Mouse (Mus musculus): Measurements from ENCODE around the gene Krtap31-1. TPM values are rescaled to one million over a fixed set of nuclear protein-coding genes. Genes with fewer than 3 reads are reported as not detected.
"Not testable (repeated sequence)": the region's sequence is repeated elsewhere in the genome, so short reads cannot be mapped to it uniquely, and the experiment has no call there.

Krtap31-1 gene
- total RNA-seq (2021) = not detected

- no peak for DNase-seq
Measured at GRCm38 (mm10) chr11:99907620-99908019, at the start of gene Krtap31-1. Krtap31-1 (plus strand) TSS chr11:99907920.

- no peak for DNase-seq
Measured at GRCm38 (mm10) chr11:99858761-99859160, 49.0 kb upstream of the Krtap31-1 start.

GRCm38 (mm10) chr11:99864176-99864575 is 43.5 kb upstream of the Krtap31-1 start, which contains the start of gene Gm11559:
Gm11559 (plus strand) TSS chr11:99864476.
- not testable (repeated sequence) for DNase-seq

GRCm38 (mm10) chr11:99873089-99873488 is 34.6 kb upstream of the Krtap31-1 start, which contains the start of gene Krtap9-1:
Krtap9-1 (plus strand) TSS chr11:99873389.
- not testable (repeated sequence) for DNase-seq

GRCm38 (mm10) chr11:99878887-99879286 is 28.8 kb upstream of the Krtap31-1 start, which contains the start of gene Gm11567:
Gm11567 (plus strand) TSS chr11:99879187.
- not testable (repeated sequence) for DNase-seq

- no peak for DNase-seq
Measured at GRCm38 (mm10) chr11:99914451-99914850, 6.7 kb downstream of the Krtap31-1 start, which contains the start of gene Gm11565. Gm11565 (plus strand) TSS chr11:99914751.

- DNase-seq = no peak
Measured at GRCm38 (mm10) chr11:99935991-99936390, 28.3 kb downstream of the Krtap31-1 start, which contains the start of gene Krtap31-2. Krtap31-2 (plus strand) TSS chr11:99936291.

GRCm38 (mm10) chr11:99937751-99938264 is 30.1 kb downstream of the Krtap31-1 start:
- no peak for DNase-seq

GRCm38 (mm10) chr11:99948175-99948574 is 40.5 kb downstream of the Krtap31-1 start, which contains the start of gene Krtap9-5:
Krtap9-5 (plus strand) TSS chr11:99948475.
- no peak for DNase-seq

Other genes starting within 250 kb of the Krtap31-1 start
- gene Gm11563, start 249.0 kb upstream of the Krtap31-1 start, total RNA-seq (2021) = not detected
- gene Krtap4-6, start 242.0 kb upstream of the Krtap31-1 start, total RNA-seq (2021) = not detected
- gene Gm14190, start 217.2 kb upstream of the Krtap31-1 start, total RNA-seq (2021) = not detected
- gene Gm14180, start 173.6 kb upstream of the Krtap31-1 start, total RNA-seq (2021) = not detected
- not detected for gene Gm11595, start 135.0 kb upstream of the Krtap31-1 start, total RNA-seq (2021)
- gene Krtap4-8, start 127.2 kb upstream of the Krtap31-1 start, total RNA-seq (2021) = not detected
- not detected for gene Krtap4-9, start 122.7 kb upstream of the Krtap31-1 start, total RNA-seq (2021)
- gene Gm11596, start 114.5 kb upstream of the Krtap31-1 start, total RNA-seq (2021) = not detected
- gene Gm11569, start 109.0 kb upstream of the Krtap31-1 start, total RNA-seq (2021) = not detected
- not detected for gene Gm11554, start 103.5 kb upstream of the Krtap31-1 start, total RNA-seq (2021)
- not detected for gene Krtap4-13, start 98.0 kb upstream of the Krtap31-1 start, total RNA-seq (2021)
- gene Gm11564, start 92.3 kb upstream of the Krtap31-1 start, total RNA-seq (2021) = not detected
- not detected for gene 2300003K06Rik, start 69.9 kb upstream of the Krtap31-1 start, total RNA-seq (2021)
- not detected for gene Krtap4-16, start 56.3 kb upstream of the Krtap31-1 start, total RNA-seq (2021)
- gene Gm11568, start 50.0 kb upstream of the Krtap31-1 start, total RNA-seq (2021) = not detected
- not detected for gene Gm11559, start 43.4 kb upstream of the Krtap31-1 start, total RNA-seq (2021)
- gene Krtap9-1, start 34.5 kb upstream of the Krtap31-1 start, total RNA-seq (2021) = not detected
- gene Gm11567, start 28.7 kb upstream of the Krtap31-1 start, total RNA-seq (2021) = not detected
- not detected for gene Gm11565, start 6.8 kb downstream of the Krtap31-1 start, total RNA-seq (2021)
- gene Krtap31-2, start 28.4 kb downstream of the Krtap31-1 start, total RNA-seq (2021) = not detected
- gene Krtap9-5, start 40.6 kb downstream of the Krtap31-1 start, total RNA-seq (2021) = not detected
- gene Krtap29-1, start 71.1 kb downstream of the Krtap31-1 start, total RNA-seq (2021) = not detected
- not detected for gene Krtap16-1, start 78.7 kb downstream of the Krtap31-1 start, total RNA-seq (2021)
- gene Krtap17-1, start 86.1 kb downstream of the Krtap31-1 start, total RNA-seq (2021) = not detected
- gene Krt33a, start 108.3 kb downstream of the Krtap31-1 start, total RNA-seq (2021) = not detected
- not detected for gene Krt33b, start 121.9 kb downstream of the Krtap31-1 start, total RNA-seq (2021)
- not detected for gene Krt34, start 133.6 kb downstream of the Krtap31-1 start, total RNA-seq (2021)
- gene Krt31, start 142.6 kb downstream of the Krtap31-1 start, total RNA-seq (2021) = not detected
- gene Krt32, start 180.3 kb downstream of the Krtap31-1 start, total RNA-seq (2021) = not detected
- gene Krt35, start 188.3 kb downstream of the Krtap31-1 start, total RNA-seq (2021) = not detected
- gene Krt36, start 197.7 kb downstream of the Krtap31-1 start, total RNA-seq (2021) = not detected
- not detected for gene Krt13, start 213.6 kb downstream of the Krtap31-1 start, total RNA-seq (2021)
- under 1 TPM; 0.23 to 0.40 TPM for gene Krt15, start 228.0 kb downstream of the Krtap31-1 start, total RNA-seq (2021)
- under 1 TPM; 0.23 to 0.52 TPM for gene Krt19, start 240.7 kb downstream of the Krtap31-1 start, total RNA-seq (2021)